Mouse (Mus musculus) embryonic fibroblast, embryonic 13.5 days (primary cell): ENCODE results near the gene Efna3. TPM values are rescaled to one million over a fixed set of nuclear protein-coding genes. Genes with fewer than 3 reads are reported as not detected.

ENCODE experiments used
- H3K27ac ChIP-seq: 2 replicates; pipeline ENCODE4 v1.5.1; 2012; ENCODE audit warnings: low read length, control low read depth, inconsistent platforms; ENCODE audit not compliant: insufficient read depth
- H3K4me1 ChIP-seq: 2 replicates; pipeline ENCODE4 v1.6.1; 2011; ENCODE audit warnings: low read length; ENCODE audit not compliant: control insufficient read depth, insufficient read depth
- H3K4me3 ChIP-seq: 2 replicates; pipeline ENCODE4 v1.5.1; 2011; ENCODE audit warnings: mild to moderate bottlenecking, control low read depth, low read length; ENCODE audit not compliant: insufficient read depth
- CTCF ChIP-seq: IDR thresholded peaks from 2 replicates; pipeline ENCODE4 v1.5.1; 2011; ENCODE audit warnings: mild to moderate bottlenecking, control low read depth, low read length, moderate library complexity, borderline replicate concordance; ENCODE audit not compliant: insufficient read depth
- POLR2A ChIP-seq: IDR thresholded peaks from 2 replicates; pipeline ENCODE4 v1.6.1; 2011; ENCODE audit warnings: low read depth, mild to moderate bottlenecking, control low read depth, low read length, moderate library complexity
- polyA plus RNA-seq: library from polyadenylated mRNA; stranded (reverse); fragments of >200 nt; gene quantifications from 2 replicates; pipeline ENCODE4 v1.2.4, GENCODE M21; 2011; ENCODE audit warnings: low read depth; ENCODE audit not compliant: missing spikeins, insufficient read length

Efna3 gene
- polyA plus RNA-seq = 7.1 and 8.7 TPM in 2 replicates

- no peaks in the 10 kb centered on the region for H3K4me1 ChIP-seq
- H3K27ac ChIP-seq = no peak within 1 kb of the TSS
- no peak for TF ChIP-seq POLR2A
- TF ChIP-seq CTCF = no peak
- peak within 1 kb of the TSS; percentile 46 for H3K4me3 ChIP-seq
These were observed at the start of gene Efna3 for GRCm38 (mm10) chr3:89322514-89323165. Efna3 (minus strand) TSS chr3:89322965.

GRCm38 (mm10) chr3:89367338-89367737 lies 44.6 kb upstream of the Efna3 start:
- no peak for TF ChIP-seq CTCF
- no peak for TF ChIP-seq POLR2A
- Histone ChIP-seq H3K27ac (no peak overlapping the region), H3K4me3 (no peak overlapping the region), H3K4me1 (no peaks in the 10 kb centered on the region)

- Histone ChIP-seq H3K4me3 (no peak overlapping the region), H3K4me1 (no peaks in the 10 kb centered on the region), H3K27ac (no peak overlapping the region)
- no peak for TF ChIP-seq POLR2A
- TF ChIP-seq CTCF = no peak
These were observed 43.0 kb upstream of the Efna3 start for GRCm38 (mm10) chr3:89365486-89366414.

- TF ChIP-seq CTCF = no peak
- no peak within 1 kb of the TSS for H3K4me3 ChIP-seq
- no peaks in the 10 kb centered on the region for H3K4me1 ChIP-seq
- no peak within 1 kb of the TSS for H3K27ac ChIP-seq
These were observed 42.4 kb upstream of the Efna3 start, which contains the start of gene Dcst1 for GRCm38 (mm10) chr3:89365153-89365485. Dcst1 (minus strand) TSS chr3:89365253.

GRCm38 (mm10) chr3:89364631-89365030 lies 41.9 kb upstream of the Efna3 start:
- Histone ChIP-seq H3K27ac (no peak overlapping the region), H3K4me3 (no peak overlapping the region), H3K4me1 (no peaks in the 10 kb centered on the region)
- TF ChIP-seq POLR2A (no peak), CTCF (no peak)

GRCm38 (mm10) chr3:89361675-89362074 lies 38.9 kb upstream of the Efna3 start, which contains the start of gene Dcst2:
Dcst2 (plus strand) TSS chr3:89361975.
- Histone ChIP-seq H3K27ac (no peak within 1 kb of the TSS), H3K4me1 (no peaks in the 10 kb centered on the region), H3K4me3 (no peak within 1 kb of the TSS)
- TF ChIP-seq CTCF = no peak

GRCm38 (mm10) chr3:89360237-89360636 lies 37.5 kb upstream of the Efna3 start:
- H3K4me3 ChIP-seq = no peak overlapping the region
- no peaks in the 10 kb centered on the region for H3K4me1 ChIP-seq
- TF ChIP-seq CTCF = no peak
- no peak for TF ChIP-seq POLR2A
- no peak overlapping the region for H3K27ac ChIP-seq

- no peak overlapping the region for H3K4me3 ChIP-seq
- TF ChIP-seq CTCF (no peak), POLR2A (no peak)
- no peak overlapping the region for H3K27ac ChIP-seq
- H3K4me1 ChIP-seq = no peaks in the 10 kb centered on the region
These were observed 36.9 kb upstream of the Efna3 start for GRCm38 (mm10) chr3:89359630-89360029.

GRCm38 (mm10) chr3:89356029-89356428 lies 33.3 kb upstream of the Efna3 start:
- H3K27ac ChIP-seq = no peak overlapping the region
- H3K4me1 ChIP-seq = no peaks in the 10 kb centered on the region
- TF ChIP-seq POLR2A (no peak), CTCF (no peak)
- no peak overlapping the region for H3K4me3 ChIP-seq

GRCm38 (mm10) chr3:89355512-89355902 lies 32.7 kb upstream of the Efna3 start:
- H3K4me1 ChIP-seq = no peaks in the 10 kb centered on the region
- H3K4me3 ChIP-seq = no peak overlapping the region
- no peak overlapping the region for H3K27ac ChIP-seq
- TF ChIP-seq CTCF (no peak), POLR2A (no peak)
